Mouse (Mus musculus) neural tube, embryonic 12.5 days (tissue): ENCODE results near the gene Esm1. TPM values are rescaled to one million over a fixed set of nuclear protein-coding genes. Genes with fewer than 3 reads are reported as not detected.
A peak's percentile ranks its signal among the peaks of the same experiment; 100 is the strongest.
"Not testable (repeated sequence)": the region's sequence is repeated elsewhere in the genome, so short reads cannot be mapped to it uniquely, and the experiment has no call there.

Experiments
- ATAC-seq: fragments of 200-750 bp; cut with Nextera tagmentation; 2 replicates; pipeline ENCODE4 v1.8.0; 2017; ENCODE audit warnings: low read depth, mild to moderate bottlenecking, moderate TSS enrichment, moderate library complexity; ENCODE audit not compliant: low FRiP score
- H3K27ac ChIP-seq: fragments of 300-500 bp; sonication (generic); 2 replicates; pipeline ENCODE4 v1.5.1; 2016
- H3K27me3 ChIP-seq: fragments of 300-500 bp; sonication (generic); replicated peaks from 2 replicates; pipeline ENCODE4 v1.6.1; 2016; ENCODE audit warnings: mild to moderate bottlenecking
- H3K36me3 ChIP-seq: fragments of 300-500 bp; sonication (generic); 2 replicates; pipeline ENCODE4 v1.6.1; 2016; ENCODE audit warnings: mild to moderate bottlenecking
- H3K4me1 ChIP-seq: fragments of 300-500 bp; sonication (generic); 2 replicates; pipeline ENCODE4 v1.6.1; 2016
- H3K4me2 ChIP-seq: fragments of 300-500 bp; sonication (generic); replicated peaks from 2 replicates; pipeline ENCODE4 v1.6.1; 2016; ENCODE audit warnings: mild to moderate bottlenecking
- H3K4me3 ChIP-seq: fragments of 300-500 bp; sonication (generic); 2 replicates; pipeline ENCODE4 v1.5.1; 2016
- H3K9ac ChIP-seq: fragments of 300-500 bp; sonication (generic); 2 replicates; pipeline ENCODE4 v1.6.1; 2016; ENCODE audit warnings: mild to moderate bottlenecking
- H3K9me3 ChIP-seq: fragments of 300-500 bp; sonication (generic); 2 replicates; pipeline ENCODE4 v1.6.1; 2016; ENCODE audit warnings: mild to moderate bottlenecking
- WGBS: fragments of 180-500 bp; shearing (Covaris S2); methylation state at CpG from one replicate; pipeline ENCODE4 v1.1.7; 2016; 5-methylcytosine and 5-hydroxymethylcytosine counted together
- polyA plus RNA-seq: library from polyadenylated mRNA; unstranded; fragments of >200 nt; fragmentation: Nextera tagmentation; extraction: Ambion mirVana; gene quantifications from 2 replicates; pipeline ENCODE4 v1.2.1, GENCODE M21; 2016

The Esm1 gene
- polyA plus RNA-seq, 1 experiment from 2014 or later, result 1.0 TPM

- not testable (repeated sequence) for ATAC-seq, H3K9ac ChIP-seq, H3K27me3 ChIP-seq, H3K4me3 ChIP-seq, H3K4me1 ChIP-seq, H3K4me2 ChIP-seq, H3K27ac ChIP-seq, H3K9me3 ChIP-seq, H3K36me3 ChIP-seq
- 86% methylated on average over 7 of the region's 7 CpGs for WGBS
Measured at GRCm38 (mm10) chr13:113252580-113252979, 43.1 kb downstream of the Esm1 start.

- H3K4me1 ChIP-seq, result no peaks in the 10 kb centered on the region
- no peaks in the 10 kb centered on the region for H3K9me3 ChIP-seq
- no peak overlapping the region for H3K4me3 ChIP-seq
- no peaks in the 10 kb centered on the region for H3K27me3 ChIP-seq
- no peaks in the 10 kb centered on the region for H3K36me3 ChIP-seq
- no peak overlapping the region for H3K27ac ChIP-seq
- ATAC-seq, result no peak
- no peak overlapping the region for H3K4me2 ChIP-seq
- H3K9ac ChIP-seq, result no peak overlapping the region
- WGBS, result 89% methylated on average over 2 of the region's 2 CpGs
Measured at GRCm38 (mm10) chr13:113256766-113257165, 47.3 kb downstream of the Esm1 start.

GRCm38 (mm10) chr13:113257190-113257589 lies 47.7 kb downstream of the Esm1 start:
- WGBS, result 49% methylated on average over 5 of the region's 5 CpGs
- ATAC-seq, result no peak
- Histone ChIP-seq H3K27me3 (no peaks in the 10 kb centered on the region), H3K4me1 (no peaks in the 10 kb centered on the region), H3K9ac (no peak overlapping the region), H3K9me3 (no peaks in the 10 kb centered on the region), H3K4me2 (no peak overlapping the region), H3K27ac (no peak overlapping the region), H3K36me3 (no peaks in the 10 kb centered on the region), H3K4me3 (no peak overlapping the region)

- no peak overlapping the region for H3K9ac ChIP-seq
- no peak for ATAC-seq
- no peaks in the 10 kb centered on the region for H3K27me3 ChIP-seq
- no peak overlapping the region for H3K27ac ChIP-seq
- no peaks in the 10 kb centered on the region for H3K9me3 ChIP-seq
- WGBS, result 89% methylated on average over 5 of the region's 5 CpGs
- no peak overlapping the region for H3K4me3 ChIP-seq
- H3K36me3 ChIP-seq, result no peaks in the 10 kb centered on the region
- no peaks in the 10 kb centered on the region for H3K4me1 ChIP-seq
- H3K4me2 ChIP-seq, result no peak overlapping the region
Measured at GRCm38 (mm10) chr13:113259237-113259636, 49.8 kb downstream of the Esm1 start.

- no peaks in the 10 kb centered on the region for H3K27me3 ChIP-seq
- no peaks in the 10 kb centered on the region for H3K4me1 ChIP-seq
- no peak overlapping the region for H3K9ac ChIP-seq
- WGBS, result 88% methylated on average over 12 of the region's 12 CpGs
- H3K4me3 ChIP-seq, result no peak overlapping the region
- no peaks in the 10 kb centered on the region for H3K9me3 ChIP-seq
- H3K27ac ChIP-seq, result no peak overlapping the region
- H3K4me2 ChIP-seq, result no peak overlapping the region
- no peaks in the 10 kb centered on the region for H3K36me3 ChIP-seq
- ATAC-seq, result no peak
Measured at GRCm38 (mm10) chr13:113262822-113263221, 53.4 kb downstream of the Esm1 start.

GRCm38 (mm10) chr13:113265257-113265656 lies 55.8 kb downstream of the Esm1 start:
- no peaks in the 10 kb centered on the region for H3K36me3 ChIP-seq
- no peak overlapping the region for H3K4me3 ChIP-seq
- no peaks in the 10 kb centered on the region for H3K27me3 ChIP-seq
- no peaks in the 10 kb centered on the region for H3K9me3 ChIP-seq
- ATAC-seq, result no peak
- WGBS, result 38% methylated on average over 13 of the region's 13 CpGs
- no peaks in the 10 kb centered on the region for H3K4me1 ChIP-seq
- no peak overlapping the region for H3K27ac ChIP-seq
- no peak overlapping the region for H3K4me2 ChIP-seq
- no peak overlapping the region for H3K9ac ChIP-seq

- Histone ChIP-seq H3K9me3 (no peaks in the 10 kb centered on the region), H3K36me3 (no peaks in the 10 kb centered on the region), H3K4me3 (no peak overlapping the region), H3K4me1 (no peaks in the 10 kb centered on the region), H3K27ac (no peak overlapping the region), H3K4me2 (no peak overlapping the region), H3K27me3 (no peaks in the 10 kb centered on the region), H3K9ac (no peak overlapping the region)
- peak; percentile 49 for ATAC-seq
- WGBS, result 31% methylated on average over 9 of the region's 9 CpGs
Measured at GRCm38 (mm10) chr13:113266495-113266951, 57.1 kb downstream of the Esm1 start.

- no peaks in the 10 kb centered on the region for H3K4me1 ChIP-seq
- no peak overlapping the region for H3K27ac ChIP-seq
- ATAC-seq, result no peak
- no peak overlapping the region for H3K9ac ChIP-seq
- H3K36me3 ChIP-seq, result no peaks in the 10 kb centered on the region
- 93% methylated on average over 3 of the region's 3 CpGs for WGBS
- no peak overlapping the region for H3K4me3 ChIP-seq
- no peaks in the 10 kb centered on the region for H3K9me3 ChIP-seq
- no peaks in the 10 kb centered on the region for H3K27me3 ChIP-seq
- no peak overlapping the region for H3K4me2 ChIP-seq
Measured at GRCm38 (mm10) chr13:113267204-113267603, 57.7 kb downstream of the Esm1 start.

Other genes with a start within 250 kb of the Esm1 start
- 0.17 and 0.32 TPM in 2 replicates for gene Ccno, start 221.9 kb upstream of the Esm1 start, polyA plus RNA-seq
- 0.08 TPM in 1 of 2 replicates, not detected in the other for gene Mcidas, start 215.8 kb upstream of the Esm1 start, polyA plus RNA-seq
- gene Cdc20b, start 174.5 kb upstream of the Esm1 start, polyA plus RNA-seq, result not detected in 2 replicates
- 91.5 and 93.3 TPM in 2 replicates for gene Gpx8, start 163.2 kb upstream of the Esm1 start, polyA plus RNA-seq
- not detected in 2 replicates for gene Gzma, start 108.7 kb upstream of the Esm1 start, polyA plus RNA-seq
- not detected in 2 replicates for gene Gzmk, start 16.2 kb downstream of the Esm1 start, polyA plus RNA-seq
- gene BC067074, start 83.5 kb downstream of the Esm1 start, polyA plus RNA-seq, result 1.7 and 1.9 TPM in 2 replicates